Mouse (Mus musculus): ENCODE measurements around the gene Hoxa9. TPM values are rescaled to one million over a fixed set of nuclear protein-coding genes. Genes with fewer than 3 reads are reported as not detected.

The Hoxa9 gene
- total RNA-seq, 1 experiment = 1.4 TPM

- no peak for DNase-seq (ENCODE audit: low read depth, low spot score)
- H3K9ac ChIP-seq (ENCODE audit: insufficient read depth, low read depth, low read length, poor library complexity, severe bottlenecking) = no peak overlapping the region
- no peak overlapping the region for H3K4me3 ChIP-seq (ENCODE audit: insufficient read depth in 1 of 2, low read depth in 1 of 2, low read length in 2 of 2, poor library complexity in 1 of 2, severe bottlenecking in 1 of 2)
- no peak overlapping the region for H3K27ac ChIP-seq (ENCODE audit: insufficient read depth, low read depth, low read length, poor library complexity, severe bottlenecking)
- H3K36me3 ChIP-seq (ENCODE audit: control insufficient read depth, insufficient read depth, low read length, poor library complexity, severe bottlenecking) = no peaks in the 10 kb centered on the region
- H3K4me1 ChIP-seq (ENCODE audit: control insufficient read depth in 2 of 2, insufficient read depth in 2 of 2, low read length in 2 of 2, poor library complexity in 1 of 2) = peaks cover 0 to 4% of the 10 kb centered on the region in 2 experiments; a peak in 1 of 4 replicates
- in situ Hi-C loops (cut with MboI; ENCODE audit: low sequenced_read_pairs in 2 of 2, unreplicated experiment in 2 of 2) = loop anchor here (5.0 to 25.0 kb wide), 2 partner anchors 604 to 1044 kb away; no protein-coding TSS in a partner anchor
- H3K9me3 ChIP-seq (ENCODE audit: control insufficient read depth, insufficient read depth, low read depth, low read length) = no peaks in the 10 kb centered on the region
- no peak for TF ChIP-seq ZNF384 (IDR thresholded peaks at IDR 0.05; ENCODE audit: low read depth, low read length)
- no peak for TF ChIP-seq HCFC1 (IDR thresholded peaks at IDR 0.05; ENCODE audit: borderline replicate concordance, insufficient read depth, low read length)
- no peak for TF ChIP-seq CHD2 (IDR thresholded peaks at IDR 0.05; ENCODE audit: low read depth, low read length)
- no peak for TF ChIP-seq MAFK (IDR thresholded peaks at IDR 0.05; ENCODE audit: insufficient read depth, low read depth, low read length)
- TF ChIP-seq ZC3H11A (IDR thresholded peaks at IDR 0.05; ENCODE audit: borderline replicate concordance, low read depth, low read length) = no peak
Measured at GRCm38 (mm10) chr6:52215771-52216535, 14.9 kb downstream of the Hoxa9 start.

DNA sequence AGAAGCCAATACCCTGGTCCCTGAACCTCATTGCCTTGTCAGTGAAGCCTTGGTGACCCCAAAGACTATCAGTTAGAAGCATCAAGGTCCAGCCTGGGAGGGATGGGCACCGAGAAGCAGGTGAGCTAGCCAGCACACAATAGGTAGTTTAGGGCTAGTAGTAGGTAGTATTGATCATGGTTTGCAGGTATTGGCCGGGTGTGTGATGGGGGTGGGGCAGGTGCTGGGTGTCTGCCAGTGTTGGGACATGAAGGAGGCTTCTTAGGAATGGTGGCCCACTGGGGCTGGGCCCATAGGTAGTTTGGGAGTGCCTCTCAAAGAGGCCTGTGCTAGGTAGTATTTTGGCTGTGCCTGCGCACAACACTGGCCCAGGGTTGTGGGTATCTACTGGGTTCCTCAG lies 15.8 kb downstream of the Hoxa9 start:
- Histone ChIP-seq H3K4me1 (ENCODE audit: control insufficient read depth in 2 of 2, insufficient read depth in 2 of 2, low read length in 2 of 2, poor library complexity in 1 of 2) (peaks cover 0 to 4% of the 10 kb centered on the region in 2 experiments; a peak in 1 of 4 replicates), H3K27ac (ENCODE audit: insufficient read depth, low read depth, low read length, poor library complexity, severe bottlenecking) (no peak overlapping the region), H3K36me3 (ENCODE audit: control insufficient read depth, insufficient read depth, low read length, poor library complexity, severe bottlenecking) (no peaks in the 10 kb centered on the region), H3K9ac (ENCODE audit: insufficient read depth, low read depth, low read length, poor library complexity, severe bottlenecking) (no peak overlapping the region), H3K9me3 (ENCODE audit: control insufficient read depth, insufficient read depth, low read depth, low read length) (no peaks in the 10 kb centered on the region), H3K4me3 (ENCODE audit: insufficient read depth in 1 of 2, low read depth in 1 of 2, low read length in 2 of 2, poor library complexity in 1 of 2, severe bottlenecking in 1 of 2) (no peak overlapping the region)
- in situ Hi-C loops (cut with MboI; ENCODE audit: low sequenced_read_pairs in 2 of 2, unreplicated experiment in 2 of 2) = loop anchor here (5.0 to 25.0 kb wide), 2 partner anchors 603 to 1043 kb away; no protein-coding TSS in a partner anchor
- no peak for DNase-seq (ENCODE audit: low read depth, low spot score)
- TF ChIP-seq CHD2 (IDR thresholded peaks at IDR 0.05; ENCODE audit: low read depth, low read length) (no peak), HCFC1 (IDR thresholded peaks at IDR 0.05; ENCODE audit: borderline replicate concordance, insufficient read depth, low read length) (no peak), MAFK (IDR thresholded peaks at IDR 0.05; ENCODE audit: insufficient read depth, low read depth, low read length) (no peak), ZNF384 (IDR thresholded peaks at IDR 0.05; ENCODE audit: low read depth, low read length) (no peak), ZC3H11A (IDR thresholded peaks at IDR 0.05; ENCODE audit: borderline replicate concordance, low read depth, low read length) (no peak)

DNA sequence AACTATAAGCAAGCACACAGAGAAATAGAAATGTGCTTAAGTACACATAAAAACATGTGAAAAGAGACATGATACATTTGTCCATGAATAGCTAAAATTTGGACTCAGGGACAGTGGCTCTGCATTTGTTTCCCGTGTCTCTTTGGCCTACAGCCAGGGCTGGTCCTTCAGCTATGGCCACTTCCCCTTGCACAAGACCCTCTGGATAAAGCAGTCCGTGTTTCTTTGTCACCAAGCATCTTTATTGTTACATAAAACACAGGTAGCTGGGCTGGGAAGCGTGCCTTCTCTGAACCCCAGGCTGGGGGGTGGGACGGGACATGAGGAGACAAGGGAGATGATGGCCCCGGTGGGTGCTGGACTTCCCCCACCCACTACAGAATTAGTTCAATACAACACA lies 16.6 kb downstream of the Hoxa9 start:
- Histone ChIP-seq H3K9ac (ENCODE audit: insufficient read depth, low read depth, low read length, poor library complexity, severe bottlenecking) (no peak overlapping the region), H3K36me3 (ENCODE audit: control insufficient read depth, insufficient read depth, low read length, poor library complexity, severe bottlenecking) (no peaks in the 10 kb centered on the region), H3K4me3 (ENCODE audit: insufficient read depth in 1 of 2, low read depth in 1 of 2, low read length in 2 of 2, poor library complexity in 1 of 2, severe bottlenecking in 1 of 2) (no peak overlapping the region), H3K27ac (ENCODE audit: insufficient read depth, low read depth, low read length, poor library complexity, severe bottlenecking) (no peak overlapping the region), H3K9me3 (ENCODE audit: control insufficient read depth, insufficient read depth, low read depth, low read length) (no peaks in the 10 kb centered on the region), H3K4me1 (ENCODE audit: control insufficient read depth in 2 of 2, insufficient read depth in 2 of 2, low read length in 2 of 2, poor library complexity in 1 of 2) (peaks cover 0 to 4% of the 10 kb centered on the region in 2 experiments; a peak in 1 of 4 replicates)
- TF ChIP-seq ZNF384 (IDR thresholded peaks at IDR 0.05; ENCODE audit: low read depth, low read length) (no peak), CHD2 (IDR thresholded peaks at IDR 0.05; ENCODE audit: low read depth, low read length) (no peak), ZC3H11A (IDR thresholded peaks at IDR 0.05; ENCODE audit: borderline replicate concordance, low read depth, low read length) (no peak), HCFC1 (IDR thresholded peaks at IDR 0.05; ENCODE audit: borderline replicate concordance, insufficient read depth, low read length) (no peak)
- in situ Hi-C loops (cut with MboI; ENCODE audit: low sequenced_read_pairs in 2 of 2, unreplicated experiment in 2 of 2) = loop anchor here in 1 of 2 experiments (25.0 kb wide), 1 partner anchor 602 kb away; no protein-coding TSS in a partner anchor
- no peak for DNase-seq (ENCODE audit: low read depth, low spot score)

- TF ChIP-seq CHD2 (IDR thresholded peaks at IDR 0.05; ENCODE audit: low read depth, low read length) = no peak
- TF ChIP-seq ZNF384 (IDR thresholded peaks at IDR 0.05; ENCODE audit: low read depth, low read length) = peak; percentile 80
- in situ Hi-C loops (cut with MboI; ENCODE audit: low sequenced_read_pairs in 2 of 2, unreplicated experiment in 2 of 2) = loop anchor here in 1 of 2 experiments (25.0 kb wide), 1 partner anchor 601 kb away; no protein-coding TSS in a partner anchor
- H3K9ac ChIP-seq (ENCODE audit: insufficient read depth, low read depth, low read length, poor library complexity, severe bottlenecking) = no peak within 1 kb of the TSS
- DNase-seq (ENCODE audit: low read depth, low spot score) = no peak
- H3K9me3 ChIP-seq (ENCODE audit: control insufficient read depth, insufficient read depth, low read depth, low read length) = no peaks in the 10 kb centered on the region
- no peaks in the 10 kb centered on the region for H3K36me3 ChIP-seq (ENCODE audit: control insufficient read depth, insufficient read depth, low read length, poor library complexity, severe bottlenecking)
- H3K4me1 ChIP-seq (ENCODE audit: control insufficient read depth in 2 of 2, insufficient read depth in 2 of 2, low read length in 2 of 2, poor library complexity in 1 of 2) = peaks cover 0 to 4% of the 10 kb centered on the region in 2 experiments; a peak in 1 of 4 replicates
- no peak within 1 kb of the TSS for H3K4me3 ChIP-seq (ENCODE audit: insufficient read depth in 1 of 2, low read depth in 1 of 2, low read length in 2 of 2, poor library complexity in 1 of 2, severe bottlenecking in 1 of 2)
- no peak within 1 kb of the TSS for H3K27ac ChIP-seq (ENCODE audit: insufficient read depth, low read depth, low read length, poor library complexity, severe bottlenecking)
Measured at GRCm38 (mm10) chr6:52213119-52213986, 17.5 kb downstream of the Hoxa9 start, which contains the start of the genes Hoxa3 and Gm28308. TSS of gene Hoxa3 (minus strand) at chr6:52213336. TSS of gene Gm28308 (minus strand) at chr6:52213339.
